10 mouse cellular contexts compared by ENCODE assay signal in genomic region chr2:25095109-25095850, GRCm38 (mm10). TPM values are rescaled to one million over a fixed set of nuclear protein-coding genes. Genes with fewer than 3 reads are reported as not detected.
DNase-seq lines count a peak whose midpoint lies in the region; ATAC-seq and TF ChIP-seq lines count a peak whose summit lies in the region.
"Had no signal": no experiment of that assay in that cellular context is flagged by ENCODE, and none has a peak within 500 bp of the region (broad histone marks: within the 10 kb centered on the region; RNA-seq: fewer than 3 reads in every experiment).

Gene Noxa1 (minus strand): TSS chr2:25095149.

- dilution Hi-C loops in CH12.LX (cut with MboI; ENCODE audit: extremely low pct_ligation_motif_present, extremely low pct_unique_long_range_greater_than_20kb, low sequenced_read_pairs): no loop called here

- peak within 1 kb of the TSS; percentile 72 for H3K9ac ChIP-seq in CH12.LX (ENCODE audit: insufficient read depth, low read depth)
- H3K9ac ChIP-seq: hindbrain, embryonic 15.5 days had no signal

- peaks cover 9% of the 10 kb centered on the region for H3K4me1 ChIP-seq in heart, embryonic 10.5 days
- peaks cover 9 to 50% of the 10 kb centered on the region in 2 experiments for H3K4me1 ChIP-seq in CH12.LX (ENCODE audit: control insufficient read depth in 1 of 2, insufficient read depth in 2 of 2)
- H3K4me1 ChIP-seq: hindbrain, embryonic 15.5 days had no signal

- H3K4me3 ChIP-seq in heart, embryonic 10.5 days: peak within 1 kb of the TSS; percentile 42
- H3K4me3 ChIP-seq in CH12.LX (replicated peaks in 1 of 3; ENCODE audit: low read depth in 2 of 3, low read length in 2 of 3, poor library complexity in 1 of 3): peak within 1 kb of the TSS; percentile 57 to 68 (median 59)
- H3K4me3 ChIP-seq: hindbrain, embryonic 15.5 days had no signal

- TF ChIP-seq POLR2A in CH12.LX (IDR thresholded peaks at IDR 0.05; ENCODE audit: low read depth, low read length): peak; percentile 90

- no peaks in the 10 kb centered on the region for H3K36me3 ChIP-seq in heart, embryonic 10.5 days
- H3K36me3 ChIP-seq in CH12.LX (replicated peaks in 1 of 2; ENCODE audit: control insufficient read depth in 1 of 2, insufficient read depth in 1 of 2, low read length in 1 of 2): peaks cover 0 to 12% of the 10 kb centered on the region in 2 experiments
- H3K36me3 ChIP-seq: hindbrain, embryonic 15.5 days had no signal

- 41% methylated on average over 28 of the region's 28 CpGs for WGBS in heart, embryonic 10.5 days

- in situ Hi-C loops in CH12.LX (cut with MboI; ENCODE audit: low pct_ligation_motif_present, low pct_unique_long_range_greater_than_20kb, low sequenced_read_pairs): loop anchor here (5.0 kb wide), 1 partner anchor 67 kb away; no protein-coding TSS in a partner anchor

- intact Hi-C loops in left cerebral cortex, postnatal 10 days (cut with DNase I): loop anchor here (5.0 kb wide), 1 partner anchor 92 kb away; no protein-coding TSS in a partner anchor

- peak; percentile 84 for DNase-seq in heart, embryonic 10.5 days (ENCODE audit: low spot score)
- DNase-seq in heart, adult 11 months: no peak
- DNase-seq in CH12.LX (ENCODE audit: extremely low read depth): peak; percentile 99
- DNase-seq in lung, postnatal 25 days (ENCODE audit: low spot score): peak; percentile 46
- DNase-seq in frontal cortex, postnatal 25 days (ENCODE audit: low spot score in 2 of 2): no peak
- DNase-seq in B cell, adult 2 months: no peak
- no peak for DNase-seq in left cerebral cortex, postnatal 10 days (ENCODE audit: extremely low spot score in 1 of 2, low spot score in 2 of 2)

- peak; percentile 32 for TF ChIP-seq RAD21 in CH12.LX (IDR thresholded peaks at IDR 0.05; ENCODE audit: low read depth, low read length)

- no peaks in the 10 kb centered on the region for H3K9me3 ChIP-seq in heart, embryonic 10.5 days
- H3K9me3 ChIP-seq in CH12.LX (replicated peaks; ENCODE audit: low read length): no peaks in the 10 kb centered on the region
- H3K9me3 ChIP-seq: hindbrain, embryonic 15.5 days had no signal

- no peaks in the 10 kb centered on the region for H3K79me2 ChIP-seq in CH12.LX (replicated peaks; ENCODE audit: control insufficient read depth, extremely low read depth, insufficient read depth, poor library complexity, severe bottlenecking)

- no peak within 1 kb of the TSS for H3K27ac ChIP-seq in heart, embryonic 10.5 days
- peak within 1 kb of the TSS; percentile 55; the same call in 1 of the 2 replicates for H3K27ac ChIP-seq in CH12.LX (ENCODE audit: insufficient read depth, low read depth)
- H3K27ac ChIP-seq: hindbrain, embryonic 15.5 days had no signal

- H3K27me3 ChIP-seq in heart, embryonic 10.5 days (ENCODE audit: insufficient read depth, poor library complexity, severe bottlenecking): peaks cover 61% of the 10 kb centered on the region
- no peaks in the 10 kb centered on the region for H3K27me3 ChIP-seq in CH12.LX (replicated peaks)
- H3K27me3 ChIP-seq: hindbrain, embryonic 15.5 days had no signal

- ATAC-seq in hematopoietic stem cell, adult 5-6 weeks (replicated peaks in 1 of 2; ENCODE audit: insufficient read depth in 1 of 2, low FRiP score in 2 of 2, low TSS enrichment in 1 of 2, low read depth in 1 of 2, poor library complexity in 2 of 2, severe bottlenecking in 2 of 2): peak; percentile 60 to 76

- H3K4me2 ChIP-seq in CH12.LX (ENCODE audit: insufficient read depth, low read depth, poor library complexity, severe bottlenecking): peak within 1 kb of the TSS; percentile 65
- H3K4me2 ChIP-seq: hindbrain, embryonic 15.5 days had no signal

- TF ChIP-seq CTCF in CH12.LX (conservative IDR thresholded peaks at IDR 0.05 in 1 of 2, IDR thresholded peaks at IDR 0.05 in 1 of 2; ENCODE audit: low read depth in 2 of 2, low read length in 2 of 2): peak; percentile 71 to 80

- 0 out of 2 replicates have a peak, but pooled peaks have one; percentile 26 for TF ChIP-seq EP300 in CH12.LX (IDR thresholded peaks at IDR 0.05; ENCODE audit: low read length)

TF ChIP-seq in CH12.LX, 34 proteins besides CTCF, POLR2A, EP300 and RAD21:
- peak; percentile 84 for TF ChIP-seq NELFE (IDR thresholded peaks at IDR 0.05; ENCODE audit: low read depth, low read length)
- peak; percentile 82 for TF ChIP-seq MAX (IDR thresholded peaks at IDR 0.05; ENCODE audit: low read length)
- TF ChIP-seq USF1 (IDR thresholded peaks at IDR 0.05; ENCODE audit: low read depth, low read length): peak; percentile 22
- TF ChIP-seq ZNF384 (IDR thresholded peaks at IDR 0.05; ENCODE audit: low read depth, low read length): peak; percentile 45
- TF ChIP-seq SIN3A (IDR thresholded peaks at IDR 0.05; ENCODE audit: low read length): peak; percentile 25; the same call in 1 of the 2 replicates
- TF ChIP-seq RCOR1 (conservative IDR thresholded peaks at IDR 0.05; ENCODE audit: low read depth, low read length): no peak
- peak; percentile 74 for TF ChIP-seq ELF1 (IDR thresholded peaks at IDR 0.05; ENCODE audit: low read depth, low read length)
- TF ChIP-seq SMC3 (IDR thresholded peaks at IDR 0.05; ENCODE audit: low read depth, low read length): peak; percentile 56
- no peak for TF ChIP-seq GABPA (IDR thresholded peaks at IDR 0.05; ENCODE audit: insufficient replicate concordance, low read depth, low read length)
- no peak for TF ChIP-seq E2F4 (IDR thresholded peaks at IDR 0.05; ENCODE audit: insufficient replicate concordance, low read depth, low read length)
- no peak for TF ChIP-seq MAFK (IDR thresholded peaks at IDR 0.05; ENCODE audit: insufficient replicate concordance, low read length)
- 0 out of 2 replicates have a peak, but pooled peaks have one; percentile 29 for TF ChIP-seq KAT2A (IDR thresholded peaks at IDR 0.05; ENCODE audit: insufficient replicate concordance, low read length)
- peak; percentile 74; the same call in 1 of the 2 replicates for TF ChIP-seq POLR2AphosphoS2 (IDR thresholded peaks at IDR 0.05; ENCODE audit: low read depth, low read length)
- TF ChIP-seq JUND (conservative IDR thresholded peaks at IDR 0.05; ENCODE audit: low read depth, low read length): 0 out of 2 replicates have a peak, but pooled peaks have one; percentile 11
- 0 out of 2 replicates have a peak, but pooled peaks have one; percentile 50 for TF ChIP-seq CHD1 (IDR thresholded peaks at IDR 0.05; ENCODE audit: low read depth, low read length)
- peak; percentile 96 for TF ChIP-seq MYC (IDR thresholded peaks at IDR 0.05; ENCODE audit: low read depth, low read length)
- TF ChIP-seq CHD2 (IDR thresholded peaks at IDR 0.05; ENCODE audit: low read length): no peak
- peak; percentile 7; the same call in 1 of the 2 replicates for TF ChIP-seq MEF2A (IDR thresholded peaks at IDR 0.05; ENCODE audit: borderline replicate concordance, low read depth, low read length)
- no peak for TF ChIP-seq PAX5 (IDR thresholded peaks at IDR 0.05; ENCODE audit: low read length)
- TF ChIP-seq TBP (conservative IDR thresholded peaks at IDR 0.05; ENCODE audit: low read depth, low read length): peak; percentile 91
- no peak for TF ChIP-seq IRF4 (IDR thresholded peaks at IDR 0.05; ENCODE audit: low read depth, low read length)
- peak; percentile 74 for TF ChIP-seq TCF12 (IDR thresholded peaks at IDR 0.05; ENCODE audit: low read depth, low read length)
- peak; percentile 97 for TF ChIP-seq UBTF (IDR thresholded peaks at IDR 0.05; ENCODE audit: low read depth, low read length)
- 0 out of 2 replicates have a peak, but pooled peaks have one; percentile 15 for TF ChIP-seq MAZ (IDR thresholded peaks at IDR 0.05; ENCODE audit: low read depth, low read length)
- 0 out of 2 replicates have a peak, but pooled peaks have one; percentile 53 for TF ChIP-seq HCFC1 (IDR thresholded peaks at IDR 0.05; ENCODE audit: low read depth, low read length)
- no peak for TF ChIP-seq ZKSCAN1 (IDR thresholded peaks at IDR 0.05; ENCODE audit: borderline replicate concordance, low read depth, low read length)
- TF ChIP-seq BHLHE40 (IDR thresholded peaks at IDR 0.05; ENCODE audit: low read depth, low read length): peak; percentile 43
- peak; percentile 75; the same call in 1 of the 2 replicates for TF ChIP-seq MXI1 (IDR thresholded peaks at IDR 0.05; ENCODE audit: low read depth, low read length)
- peak; percentile 44; the same call in 1 of the 2 replicates for TF ChIP-seq ZMIZ1 (IDR thresholded peaks at IDR 0.05; ENCODE audit: low read depth, low read length)

RNA-seq across cellular contexts. Expression of gene Noxa1, which starts in this region (rescaled TPM):
- 0.14 TPM in 1 of 2 replicates, not detected in the other for polyA plus RNA-seq in heart, embryonic 10.5 days (2016; fragmentation: Nextera tagmentation; extraction: Ambion mirVana)
- 4.6 and 5.0 TPM in 2 replicates for total RNA-seq in CH12.LX (2012; rRNA removed)
- 6.1 and 6.4 TPM in 2 replicates for total RNA-seq in CH12.LX (2014; rRNA removed)
- 4.0 and 6.3 TPM in 2 replicates for polyA plus RNA-seq in CH12.LX (2012; ENCODE audit: insufficient read length, low read depth)
- 1.0 TPM in 1 of 2 replicates, not detected in the other for total RNA-seq in hematopoietic stem cell, adult 5-6 weeks (2017)
- total RNA-seq in left cerebral cortex, postnatal 10 days (2021): not detected
- polyA plus RNA-seq: C2C12; hindbrain, embryonic 15.5 days had no signal

Comparison
In these comparisons a context has a peak if more than half of its experiments do, and no peak if none do; other contexts are left out.
1. Peak in DNase-seq and H3K4me3 ChIP-seq in heart, embryonic 10.5 days; RNA of the gene not detected or under 1 TPM.
2. DNase-seq: peak in CH12.LX (single experiment) and lung, postnatal 25 days (single experiment); none in heart, adult 11 months (single experiment), frontal cortex, postnatal 25 days (0 of 2), B cell, adult 2 months (0 of 2) and left cerebral cortex, postnatal 10 days (0 of 2).